Mouse (Mus musculus) neutrophil, adult 65 days (primary cell): ENCODE measurements around the gene Gpx5. TPM values are rescaled to one million over a fixed set of nuclear protein-coding genes. Genes with fewer than 3 reads are reported as not detected.

Source experiments
- total RNA-seq: library from RNA; stranded (reverse); gene quantifications from 2 replicates; pipeline ENCODE4 v1.2.4, GENCODE M21; 2023

Gene Gpx5
- not detected in 2 replicates for total RNA-seq

DNA sequence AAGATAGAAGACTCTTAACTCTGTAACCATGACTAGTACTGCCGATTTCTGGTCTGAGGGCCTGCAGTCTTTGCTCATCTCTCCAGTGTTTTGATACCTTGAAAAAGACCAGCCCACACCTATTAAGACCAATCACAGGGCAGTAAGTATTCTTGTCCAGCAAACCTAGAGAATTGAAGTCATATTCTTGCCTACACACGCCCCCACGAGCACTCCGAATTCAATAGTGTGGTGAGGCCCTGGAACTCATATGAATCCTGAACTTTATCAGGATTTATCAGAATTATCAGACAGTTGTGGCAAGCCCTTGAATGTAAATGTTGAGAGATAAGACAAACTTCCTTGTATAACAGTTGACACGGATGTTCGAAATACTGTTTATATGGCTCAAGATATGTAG, at the start of gene Gpx5:
Gpx5 (minus strand) TSS at position 101 of the 400 bp plus-strand sequence.

DNA sequence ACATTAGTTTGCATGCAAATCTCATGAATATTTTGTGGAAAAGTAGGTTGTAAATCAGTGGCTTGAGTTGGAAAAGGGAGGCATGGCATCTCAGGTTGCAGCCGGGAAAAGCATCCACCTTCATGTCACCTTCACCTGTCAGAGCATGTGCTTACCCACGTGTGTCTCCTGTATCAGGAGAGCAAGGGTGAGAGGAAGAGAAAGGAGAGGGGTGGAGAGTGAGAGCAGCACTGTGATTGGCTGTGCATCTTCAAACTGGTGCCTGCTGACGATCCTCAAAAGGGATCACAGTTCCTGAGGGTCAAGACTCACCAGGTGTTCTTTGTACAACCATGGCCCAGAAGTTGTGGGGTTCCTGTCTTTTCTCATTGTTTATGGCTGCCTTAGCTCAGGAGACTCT, 19.4 kb upstream of the Gpx5 start, which contains the start of gene Gpx6:
Gpx6 (plus strand) TSS at position 200 of the 400 bp plus-strand sequence.

Other genes with a start within 250 kb of the Gpx5 start
- not detected in 2 replicates for gene Olfr1370, start 217.8 kb downstream of the Gpx5 start, total RNA-seq
- gene Olfr1369-ps1, start 181.2 kb downstream of the Gpx5 start, total RNA-seq = not detected in 2 replicates
- gene Olfr263, start 163.1 kb downstream of the Gpx5 start, total RNA-seq = not detected in 2 replicates
- gene Olfr1368, start 146.9 kb downstream of the Gpx5 start, total RNA-seq = not detected in 2 replicates
- gene Trim27, start 113.3 kb downstream of the Gpx5 start, total RNA-seq = 35.7 and 48.7 TPM in 2 replicates
- not detected in 2 replicates for gene Gpx6, start 19.4 kb upstream of the Gpx5 start, total RNA-seq
- not detected in 2 replicates for gene Olfr1367, start 54.2 kb upstream of the Gpx5 start, total RNA-seq
- 1.3 and 2.0 TPM in 2 replicates for gene Zscan12, start 70.1 kb upstream of the Gpx5 start, total RNA-seq
- gene Zkscan3, start 110.0 kb upstream of the Gpx5 start, total RNA-seq = 20.2 and 21.4 TPM in 2 replicates
- gene Pgbd1, start 148.3 kb upstream of the Gpx5 start, total RNA-seq = 0.44 TPM in 1 of 2 replicates, not detected in the other
- gene Zscan26, start 161.0 kb upstream of the Gpx5 start, total RNA-seq = 5.4 and 6.6 TPM in 2 replicates
- not detected in 2 replicates for gene Nkapl, start 175.8 kb upstream of the Gpx5 start, total RNA-seq
- not detected in 2 replicates for gene Zkscan4, start 186.2 kb upstream of the Gpx5 start, total RNA-seq
- not detected in 2 replicates for gene Gm10065, start 186.7 kb upstream of the Gpx5 start, total RNA-seq
- 4.7 and 5.3 TPM in 2 replicates for gene AK157302, start 202.5 kb upstream of the Gpx5 start, total RNA-seq
- 9.1 and 10.0 TPM in 2 replicates for gene Gm11273, start 208.7 kb upstream of the Gpx5 start, total RNA-seq
- 2.6 and 3.3 TPM in 2 replicates for gene Zkscan8, start 238.4 kb upstream of the Gpx5 start, total RNA-seq